Mouse (Mus musculus): Measurements from ENCODE around the gene Nxph4. TPM values are rescaled to one million over a fixed set of nuclear protein-coding genes. Genes with fewer than 3 reads are reported as not detected.

Gene Nxph4
- polyA plus RNA-seq, 1 experiment from 2014 or later: 60.0 TPM

Other genes with a start within 250 kb of the Nxph4 start
- gene Mbd6, start 245.5 kb downstream of the Nxph4 start, polyA plus RNA-seq (2016; fragmentation: Nextera tagmentation; extraction: Ambion mirVana): 18.4 and 21.2 TPM in 2 replicates
- gene Mars, start 222.8 kb downstream of the Nxph4 start, polyA plus RNA-seq (2016; fragmentation: Nextera tagmentation; extraction: Ambion mirVana): 177 and 183 TPM in 2 replicates
- 0.64 and 1.3 TPM in 2 replicates for gene Arhgap9, start 212.6 kb downstream of the Nxph4 start, polyA plus RNA-seq (2016; fragmentation: Nextera tagmentation; extraction: Ambion mirVana)
- 3.2 and 3.6 TPM in 2 replicates for gene Gli1, start 192.6 kb downstream of the Nxph4 start, polyA plus RNA-seq (2016; fragmentation: Nextera tagmentation; extraction: Ambion mirVana)
- gene Inhbe, start 180.1 kb downstream of the Nxph4 start, polyA plus RNA-seq (2016; fragmentation: Nextera tagmentation; extraction: Ambion mirVana): 0.06 TPM in 1 of 2 replicates, not detected in the other
- gene Inhbc, start 164.1 kb downstream of the Nxph4 start, polyA plus RNA-seq (2016; fragmentation: Nextera tagmentation; extraction: Ambion mirVana): not detected in 2 replicates
- gene R3hdm2, start 154.2 kb downstream of the Nxph4 start, polyA plus RNA-seq (2016; fragmentation: Nextera tagmentation; extraction: Ambion mirVana): 37.5 and 40.3 TPM in 2 replicates
- gene Stac3, start 32.9 kb downstream of the Nxph4 start, polyA plus RNA-seq (2016; fragmentation: Nextera tagmentation; extraction: Ambion mirVana): 1.2 and 1.8 TPM in 2 replicates
- 5.9 and 9.0 TPM in 2 replicates for gene Ndufa4l2, start 19.6 kb downstream of the Nxph4 start, polyA plus RNA-seq (2016; fragmentation: Nextera tagmentation; extraction: Ambion mirVana)
- 103 and 105 TPM in 2 replicates for gene Shmt2, start 12.1 kb downstream of the Nxph4 start, polyA plus RNA-seq (2016; fragmentation: Nextera tagmentation; extraction: Ambion mirVana)
- 81.4 and 81.8 TPM in 2 replicates for gene Lrp1, start 86.6 kb upstream of the Nxph4 start, polyA plus RNA-seq (2016; fragmentation: Nextera tagmentation; extraction: Ambion mirVana)
- 4.5 and 5.4 TPM in 2 replicates for gene Stat6, start 108.4 kb upstream of the Nxph4 start, polyA plus RNA-seq (2016; fragmentation: Nextera tagmentation; extraction: Ambion mirVana)
- 10.0 TPM in 2 replicates for gene Nemp1, start 132.3 kb upstream of the Nxph4 start, polyA plus RNA-seq (2016; fragmentation: Nextera tagmentation; extraction: Ambion mirVana)
- 3.7 and 4.6 TPM in 2 replicates for gene Nab2, start 134.0 kb upstream of the Nxph4 start, polyA plus RNA-seq (2016; fragmentation: Nextera tagmentation; extraction: Ambion mirVana)
- 0.50 and 0.59 TPM in 2 replicates for gene Myo1a, start 170.6 kb upstream of the Nxph4 start, polyA plus RNA-seq (2016; fragmentation: Nextera tagmentation; extraction: Ambion mirVana)
- gene Tac2, start 189.9 kb upstream of the Nxph4 start, polyA plus RNA-seq (2016; fragmentation: Nextera tagmentation; extraction: Ambion mirVana): not detected in 2 replicates
- gene Zbtb39, start 205.0 kb upstream of the Nxph4 start, polyA plus RNA-seq (2016; fragmentation: Nextera tagmentation; extraction: Ambion mirVana): 5.2 and 6.2 TPM in 2 replicates
- 0.28 and 0.42 TPM in 2 replicates for gene Gpr182, start 217.2 kb upstream of the Nxph4 start, polyA plus RNA-seq (2016; fragmentation: Nextera tagmentation; extraction: Ambion mirVana)
- not detected in 2 replicates for gene Rdh1, start 225.2 kb upstream of the Nxph4 start, polyA plus RNA-seq (2016; fragmentation: Nextera tagmentation; extraction: Ambion mirVana)
- gene Rdh16f1, start 225.2 kb upstream of the Nxph4 start, polyA plus RNA-seq (2016; fragmentation: Nextera tagmentation; extraction: Ambion mirVana): not detected in 2 replicates
- gene Rdh9, start 241.8 kb upstream of the Nxph4 start, polyA plus RNA-seq (2016; fragmentation: Nextera tagmentation; extraction: Ambion mirVana): 0.06 and 0.13 TPM in 2 replicates